Mouse (Mus musculus) right cerebral cortex, postnatal 4 days (tissue): Measurements from ENCODE around the gene Tctex1d2.

Experiments
- DNase-seq: peaks from one replicate; pipeline ENCODE4 v3.0.0-alpha.2; 2022

The Tctex1d2 gene

GRCm38 (mm10) chr16:32419517-32420483 is at the start of gene Tctex1d2:
Gene Tctex1d2 (plus strand): TSS chr16:32419702.
- DNase-seq: peak; percentile 89

GRCm38 (mm10) chr16:32371351-32371750 is 48.2 kb upstream of the Tctex1d2 start:
- peak; percentile 18 for DNase-seq

GRCm38 (mm10) chr16:32379575-32379974 is 39.9 kb upstream of the Tctex1d2 start:
- no peak for DNase-seq

- no peak for DNase-seq
Observed at GRCm38 (mm10) chr16:32382901-32383300, 36.6 kb upstream of the Tctex1d2 start.

GRCm38 (mm10) chr16:32384885-32385284 is 34.6 kb upstream of the Tctex1d2 start:
- no peak for DNase-seq

- no peak for DNase-seq
Observed at GRCm38 (mm10) chr16:32386826-32387225, 32.7 kb upstream of the Tctex1d2 start.

- DNase-seq: no peak
Observed at GRCm38 (mm10) chr16:32389049-32389448, 30.5 kb upstream of the Tctex1d2 start.

GRCm38 (mm10) chr16:32389841-32390240 is 29.7 kb upstream of the Tctex1d2 start:
- DNase-seq: no peak

GRCm38 (mm10) chr16:32390882-32391281 is 28.6 kb upstream of the Tctex1d2 start:
- DNase-seq: no peak

GRCm38 (mm10) chr16:32395679-32396540 is 23.6 kb upstream of the Tctex1d2 start:
- DNase-seq: no peak

- DNase-seq: no peak
Observed at GRCm38 (mm10) chr16:32396541-32396835, 23.0 kb upstream of the Tctex1d2 start.

GRCm38 (mm10) chr16:32398206-32398605 is 21.3 kb upstream of the Tctex1d2 start:
- no peak for DNase-seq

- DNase-seq: no peak
Observed at GRCm38 (mm10) chr16:32400267-32400666, 19.2 kb upstream of the Tctex1d2 start, which contains the start of gene Tm4sf19. Gene Tm4sf19 (plus strand): TSS chr16:32400506.

GRCm38 (mm10) chr16:32401335-32401965 is 18.1 kb upstream of the Tctex1d2 start:
- DNase-seq: no peak

GRCm38 (mm10) chr16:32402818-32403217 is 16.7 kb upstream of the Tctex1d2 start:
- DNase-seq: no peak

GRCm38 (mm10) chr16:32405716-32406115 is 13.8 kb upstream of the Tctex1d2 start:
- no peak for DNase-seq

- no peak for DNase-seq
Observed at GRCm38 (mm10) chr16:32406671-32407070, 12.8 kb upstream of the Tctex1d2 start.

- no peak for DNase-seq
Observed at GRCm38 (mm10) chr16:32407730-32408129, 11.8 kb upstream of the Tctex1d2 start.

GRCm38 (mm10) chr16:32417457-32417856 is 2.0 kb upstream of the Tctex1d2 start:
- DNase-seq: no peak

- DNase-seq: no peak
Observed at GRCm38 (mm10) chr16:32427506-32427905, 8.0 kb downstream of the Tctex1d2 start.

- DNase-seq: peak; percentile 91
Observed at GRCm38 (mm10) chr16:32430474-32431046, 11.1 kb downstream of the Tctex1d2 start, which contains the start of gene Pcyt1a. Gene Pcyt1a (plus strand): TSS chr16:32430921.

- no peak for DNase-seq
Observed at GRCm38 (mm10) chr16:32431047-32431591, 11.6 kb downstream of the Tctex1d2 start.
